Mouse (Mus musculus) cortical plate, adult 2 months (tissue): Measurements from ENCODE around the gene Krtap17-1. TPM values are rescaled to one million over a fixed set of nuclear protein-coding genes. Genes with fewer than 3 reads are reported as not detected.

Experiments
- H3K27ac ChIP-seq: fragments of 200-500 bp; 2 replicates; pipeline ENCODE4 v1.5.1; 2012; ENCODE audit warnings: low read length, control low read depth, inconsistent platforms; ENCODE audit not compliant: insufficient read depth
- H3K4me1 ChIP-seq: fragments of 200-500 bp; 2 replicates; pipeline ENCODE4 v1.6.1; 2011; ENCODE audit warnings: low read length; ENCODE audit not compliant: control insufficient read depth, insufficient read depth
- H3K4me3 ChIP-seq: fragments of 200-500 bp; 2 replicates; pipeline ENCODE4 v1.5.1; 2011; ENCODE audit warnings: mild to moderate bottlenecking, low read length, control low read depth; ENCODE audit not compliant: insufficient read depth
- CTCF ChIP-seq: fragments of 200-500 bp; IDR thresholded peaks from 2 replicates; pipeline ENCODE4 v1.5.1; 2011; ENCODE audit warnings: mild to moderate bottlenecking, control low read depth, low read length; ENCODE audit not compliant: insufficient read depth; ENCODE audit errors: extremely low read depth
- POLR2A ChIP-seq: fragments of 200-500 bp; IDR thresholded peaks from 2 replicates; pipeline ENCODE4 v1.6.1; 2011; ENCODE audit warnings: mild to moderate bottlenecking, low read length, control low read depth; ENCODE audit not compliant: insufficient read depth; ENCODE audit errors: extremely low read depth
- polyA plus RNA-seq: library from polyadenylated mRNA; depleted of rRNA; stranded (reverse); fragments of >200 nt; gene quantifications from 2 replicates; pipeline ENCODE4 v1.2.3, GENCODE M21; 2012

Krtap17-1 gene
- polyA plus RNA-seq, 1 experiment, result not detected

- H3K4me1 ChIP-seq, result no peaks in the 10 kb centered on the region
- TF ChIP-seq POLR2A (no peak), CTCF (no peak)
- no peak overlapping the region for H3K27ac ChIP-seq
- H3K4me3 ChIP-seq, result no peak overlapping the region
Observed at GRCm38 (mm10) chr11:100005905-100006304, 12.1 kb upstream of the Krtap17-1 start.

DNA sequence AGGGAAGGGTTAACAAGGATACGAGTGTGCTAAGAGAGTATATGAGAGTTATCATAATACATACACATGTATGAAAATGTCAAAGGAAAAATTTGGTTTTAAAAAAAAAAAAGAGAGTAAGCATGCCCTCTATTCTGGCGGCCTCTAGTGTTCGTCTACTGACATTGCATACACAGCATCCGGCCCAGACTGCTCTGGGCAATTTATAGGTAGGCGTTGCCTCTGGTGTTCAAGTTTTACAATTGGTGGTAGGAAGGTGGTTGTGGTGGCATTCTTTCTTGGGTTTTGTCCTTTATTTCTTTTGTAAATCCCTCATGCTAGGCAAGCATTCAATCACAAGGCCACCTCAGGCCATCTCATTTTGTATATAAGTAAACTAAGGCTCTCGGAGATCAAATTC is 11.1 kb upstream of the Krtap17-1 start:
- Histone ChIP-seq H3K27ac (no peak overlapping the region), H3K4me3 (no peak overlapping the region), H3K4me1 (no peaks in the 10 kb centered on the region)
- TF ChIP-seq CTCF (peak; percentile 71), POLR2A (no peak)

DNA sequence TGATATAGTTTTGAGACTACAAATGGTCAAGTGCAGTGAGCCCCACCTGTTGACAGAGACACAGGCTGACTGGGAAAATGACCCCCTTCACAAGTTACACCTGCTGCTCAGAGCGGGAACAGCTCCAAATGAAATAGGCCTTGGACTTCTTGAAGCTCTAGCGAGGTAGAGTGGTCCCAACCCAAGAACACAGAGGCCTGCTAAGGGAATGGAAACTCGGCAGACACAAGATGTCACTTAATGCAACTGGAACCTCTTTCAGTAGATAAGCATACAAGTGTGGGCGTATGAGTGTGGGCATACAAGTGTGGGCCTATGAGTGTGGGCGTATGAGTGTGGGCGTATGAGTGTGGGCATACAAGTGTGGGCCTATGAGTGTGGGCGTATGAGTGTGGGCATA is 5.3 kb upstream of the Krtap17-1 start:
- Histone ChIP-seq H3K4me3 (no peak overlapping the region), H3K27ac (no peak overlapping the region)
- TF ChIP-seq CTCF (no peak), POLR2A (no peak)

DNA sequence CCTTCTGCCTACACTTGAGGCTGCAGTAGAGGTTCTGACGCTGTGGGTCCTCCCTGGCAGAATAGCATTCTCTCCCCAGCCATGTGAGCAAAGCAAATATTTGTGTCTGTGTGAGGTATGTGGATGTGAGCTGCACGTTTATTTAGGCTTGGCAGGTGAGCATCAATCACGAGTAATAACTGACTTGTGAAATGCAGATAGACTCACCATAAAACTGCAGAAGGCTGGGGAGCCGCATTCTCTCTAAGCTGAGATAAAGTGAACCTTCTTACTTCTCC is 529 bp upstream of the Krtap17-1 start:
- Histone ChIP-seq H3K4me3 (no peak overlapping the region), H3K4me1 (0 out of 2 replicates have a peak, but pooled peaks cover 2% of the 10 kb centered on the region), H3K27ac (no peak overlapping the region)
- no peak for TF ChIP-seq CTCF
- TF ChIP-seq POLR2A, result no peak

More for the DNA sequence above, 5.3 kb upstream of the Krtap17-1 start:
- H3K4me1 ChIP-seq, result no peaks in the 10 kb centered on the region

DNA sequence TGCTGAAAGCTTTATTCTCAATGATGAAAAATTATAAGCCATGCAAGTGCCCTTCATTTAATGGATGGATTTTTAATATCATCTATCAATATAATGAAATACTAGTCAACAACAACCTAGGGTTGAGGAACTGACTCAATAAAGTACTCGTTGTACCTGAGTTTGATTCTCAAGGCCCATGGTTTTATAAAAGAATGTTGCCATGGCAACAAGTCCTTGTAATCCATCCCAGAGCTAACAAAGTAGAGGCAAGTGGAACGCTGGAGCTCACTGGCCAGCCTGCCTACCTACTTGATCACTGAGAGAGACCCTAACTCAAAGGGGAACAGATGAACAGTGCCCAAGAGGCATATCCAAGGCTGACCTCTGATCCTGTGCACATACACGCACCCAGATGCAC is 3.2 kb downstream of the Krtap17-1 start:
- Histone ChIP-seq H3K4me3 (no peak overlapping the region), H3K4me1 (0 out of 2 replicates have a peak, but pooled peaks cover 2% of the 10 kb centered on the region), H3K27ac (no peak overlapping the region)
- TF ChIP-seq POLR2A, result no peak
- no peak for TF ChIP-seq CTCF

- Histone ChIP-seq H3K4me3 (no peak overlapping the region), H3K27ac (no peak overlapping the region), H3K4me1 (0 out of 2 replicates have a peak, but pooled peaks cover 2% of the 10 kb centered on the region)
- TF ChIP-seq POLR2A, result no peak
- TF ChIP-seq CTCF, result no peak
Observed at GRCm38 (mm10) chr11:99989881-99990405, 3.9 kb downstream of the Krtap17-1 start.

DNA sequence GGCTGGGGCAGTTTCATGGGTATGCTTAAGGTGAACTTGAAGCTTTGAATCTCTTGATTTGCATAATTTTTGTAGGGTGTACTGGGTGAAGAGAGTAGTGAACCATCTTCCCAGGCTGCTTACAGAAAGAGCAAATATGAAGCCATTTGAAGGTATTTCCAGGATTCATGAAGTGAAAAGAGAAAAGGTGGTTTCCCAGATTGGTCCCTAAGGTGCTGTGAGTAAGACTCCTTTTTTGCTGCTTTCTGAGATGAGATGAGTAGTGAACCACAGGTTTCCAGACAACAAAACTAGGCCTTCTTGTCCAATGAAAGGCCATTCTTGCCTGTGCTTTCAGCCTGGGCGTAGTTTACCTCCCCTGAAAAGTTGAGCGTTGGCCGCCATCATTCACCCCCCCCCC is 5.3 kb downstream of the Krtap17-1 start:
- TF ChIP-seq CTCF, result no peak
- no peak for TF ChIP-seq POLR2A

GRCm38 (mm10) chr11:99986180-99986647 is 7.6 kb downstream of the Krtap17-1 start, which contains the start of gene Krtap16-1:
Krtap16-1 (minus strand) TSS chr11:99986597.
- H3K4me1 ChIP-seq, result 0 out of 2 replicates have a peak, but pooled peaks cover 2% of the 10 kb centered on the region
- no peak within 1 kb of the TSS for H3K4me3 ChIP-seq
- TF ChIP-seq CTCF, result no peak
- no peak for TF ChIP-seq POLR2A
- H3K27ac ChIP-seq, result no peak within 1 kb of the TSS

More for the DNA sequence above, 5.3 kb downstream of the Krtap17-1 start:
- H3K4me3 ChIP-seq, result no peak overlapping the region
- 0 out of 2 replicates have a peak, but pooled peaks cover 2% of the 10 kb centered on the region for H3K4me1 ChIP-seq
- no peak overlapping the region for H3K27ac ChIP-seq

DNA sequence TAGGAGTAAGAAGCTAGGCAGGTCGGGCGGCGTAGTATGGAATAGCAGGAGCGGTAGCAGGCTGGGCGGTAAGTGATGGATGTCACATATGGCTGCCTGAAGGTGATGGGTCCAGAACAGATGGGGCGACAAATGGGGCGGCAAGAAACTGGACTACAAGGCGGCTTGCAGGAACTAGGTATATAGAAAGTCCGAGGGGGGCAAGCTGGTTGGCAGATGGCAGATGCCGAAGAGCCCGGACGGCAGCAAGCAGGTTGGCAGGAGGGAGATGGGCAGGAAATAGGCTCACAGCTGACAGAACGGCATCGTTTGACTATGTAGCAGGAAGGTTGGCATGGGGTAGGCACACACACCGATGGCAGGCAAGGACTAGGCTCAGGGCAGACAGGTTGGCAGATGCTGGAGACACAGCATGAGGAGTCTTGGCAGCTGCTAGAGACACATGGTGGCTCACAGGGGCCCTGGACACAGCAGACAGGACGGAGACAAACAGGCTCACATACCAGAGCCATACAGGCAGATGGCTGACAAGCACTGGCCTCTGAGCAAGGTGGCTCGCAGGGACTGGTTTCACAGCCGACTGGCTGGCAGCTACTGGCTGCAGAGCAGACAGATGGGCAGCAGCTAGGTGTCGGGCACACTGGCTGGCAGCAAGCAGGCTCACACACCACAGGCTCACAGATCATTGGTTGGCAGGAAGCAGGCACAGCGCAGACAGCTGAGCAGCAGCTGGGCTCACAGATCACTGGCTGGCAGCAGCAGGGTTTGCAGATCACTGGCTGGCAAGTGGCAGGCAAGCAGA is 8.3 kb downstream of the Krtap17-1 start:
- Histone ChIP-seq H3K27ac (no peak overlapping the region), H3K4me1 (no peaks in the 10 kb centered on the region), H3K4me3 (no peak overlapping the region)
- TF ChIP-seq CTCF (no peak), POLR2A (no peak)

DNA sequence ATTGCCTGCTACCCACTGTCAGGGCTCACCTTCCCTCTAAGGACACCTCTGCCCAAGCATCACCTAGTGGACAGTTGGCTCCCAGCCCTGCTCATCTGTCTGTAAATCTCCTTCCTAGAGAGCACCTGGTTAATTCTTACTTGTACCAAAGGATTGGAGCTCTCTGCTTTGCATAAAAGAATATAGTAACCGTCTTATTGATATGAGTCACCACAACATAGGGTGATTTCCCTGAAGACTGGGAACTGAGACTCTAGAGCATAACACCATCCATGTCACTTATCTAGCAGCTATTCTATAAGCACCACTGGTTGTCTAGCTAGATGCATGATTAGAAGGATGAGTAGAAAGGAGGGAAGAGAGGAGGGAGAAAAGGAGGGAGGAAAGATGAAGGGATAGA is 10.4 kb downstream of the Krtap17-1 start:
- no peak for TF ChIP-seq POLR2A
- TF ChIP-seq CTCF, result no peak
- Histone ChIP-seq H3K4me1 (no peaks in the 10 kb centered on the region), H3K4me3 (no peak overlapping the region), H3K27ac (no peak overlapping the region)
